Comparison of ENCODE assay signal across 8 mouse cellular contexts in genomic region chr6:143167409-143167919, GRCm38 (mm10). TPM values are rescaled to one million over a fixed set of nuclear protein-coding genes. Genes with fewer than 3 reads are reported as not detected.
DNase-seq lines count a peak whose midpoint lies in the region; ATAC-seq and TF ChIP-seq lines count a peak whose summit lies in the region.

No protein-coding gene starts in this region.

- TF ChIP-seq CTCF in C2C12 (IDR thresholded peaks at IDR 0.05; ENCODE audit: control insufficient read depth, insufficient read depth, insufficient read length), result no peak
- no peak for TF ChIP-seq CTCF in liver, embryonic 14.5 days (IDR thresholded peaks at IDR 0.05; ENCODE audit: low read depth)
- TF ChIP-seq CTCF in olfactory bulb, adult 2 months (IDR thresholded peaks at IDR 0.05; ENCODE audit: insufficient read depth, low read depth, low read length), result no peak

- H3K9me3 ChIP-seq in heart, embryonic 10.5 days, result no peaks in the 10 kb centered on the region
- no peaks in the 10 kb centered on the region for H3K9me3 ChIP-seq in hindbrain, embryonic 13.5 days
- H3K9me3 ChIP-seq in liver, embryonic 14.5 days (ENCODE audit: control insufficient read depth, low read length), result no peaks in the 10 kb centered on the region

- H3K4me3 ChIP-seq in heart, embryonic 10.5 days, result peak overlapping the region; percentile 96
- peak overlapping the region; percentile 76 for H3K4me3 ChIP-seq in C2C12 (ENCODE audit: insufficient read depth, poor library complexity, severe bottlenecking)
- peak overlapping the region; percentile 71 for H3K4me3 ChIP-seq in hindbrain, embryonic 13.5 days
- peak overlapping the region; percentile 78 to 85 for H3K4me3 ChIP-seq in liver, embryonic 14.5 days (ENCODE audit: insufficient read depth in 1 of 2, low read depth in 2 of 2, low read length in 2 of 2)
- H3K4me3 ChIP-seq in olfactory bulb, adult 2 months (ENCODE audit: insufficient read depth, low read depth, low read length), result peak overlapping the region; percentile 79

- peak overlapping the region; percentile 72 for H3K4me2 ChIP-seq in hindbrain, embryonic 13.5 days
- peak overlapping the region; percentile 87 for H3K4me2 ChIP-seq in liver, embryonic 14.5 days (ENCODE audit: low read depth)

- peak overlapping the region; percentile 96 for H3K27ac ChIP-seq in heart, embryonic 10.5 days
- H3K27ac ChIP-seq in hindbrain, embryonic 13.5 days, result peak overlapping the region; percentile 94
- H3K27ac ChIP-seq in liver, embryonic 14.5 days, result peak overlapping the region; percentile 89
- peak overlapping the region; percentile 65 for H3K27ac ChIP-seq in olfactory bulb, adult 2 months (ENCODE audit: insufficient read depth, low read depth, low read length)

- H3K36me3 ChIP-seq in heart, embryonic 10.5 days, result peaks cover 18% of the 10 kb centered on the region; the same call in 1 of the 2 replicates
- peaks cover 25% of the 10 kb centered on the region for H3K36me3 ChIP-seq in C2C12 (ENCODE audit: control insufficient read depth, insufficient read depth)
- H3K36me3 ChIP-seq in hindbrain, embryonic 13.5 days, result peaks cover 5% of the 10 kb centered on the region; the same call in 1 of the 2 replicates
- peaks cover 5% of the 10 kb centered on the region for H3K36me3 ChIP-seq in liver, embryonic 14.5 days (replicated peaks; ENCODE audit: control insufficient read depth, insufficient read depth, low read depth)

- peaks cover 53% of the 10 kb centered on the region for H3K79me2 ChIP-seq in C2C12 (ENCODE audit: control insufficient read depth, insufficient read depth)

- WGBS in heart, embryonic 10.5 days, result under 1% methylated on average over 60 of the region's 60 CpGs
- WGBS in hindbrain, embryonic 13.5 days, result 0% methylated on average over 48 of the region's 60 CpGs
- whole genome bisulfite sequencing in liver, embryonic 14.5 days (ENCODE audit: insufficient replicate concordance), result under 1% methylated on average over 52 of the region's 60 CpGs
- under 1% methylated on average over 60 of the region's 60 CpGs for WGBS in olfactory bulb, adult 2 months

- H3K4me1 ChIP-seq in heart, embryonic 10.5 days, result peaks cover 29% of the 10 kb centered on the region
- peaks cover 44% of the 10 kb centered on the region for H3K4me1 ChIP-seq in hindbrain, embryonic 13.5 days (replicated peaks)
- H3K4me1 ChIP-seq in liver, embryonic 14.5 days (replicated peaks; ENCODE audit: control insufficient read depth in 2 of 2, insufficient read depth in 2 of 2, low read length in 1 of 2), result peaks cover 15 to 25% of the 10 kb centered on the region in 2 experiments
- H3K4me1 ChIP-seq in olfactory bulb, adult 2 months (ENCODE audit: control insufficient read depth, insufficient read depth, low read length), result peaks cover 3% of the 10 kb centered on the region; the same call in 1 of the 2 replicates

- peak overlapping the region; percentile 72 for H3ac ChIP-seq in C2C12 (ENCODE audit: control insufficient read depth, insufficient read length, low read depth)

- TF ChIP-seq EP300 in liver, embryonic 14.5 days (IDR thresholded peaks at IDR 0.05; ENCODE audit: low read depth), result no peak

- H3K79me3 ChIP-seq in C2C12 (ENCODE audit: low read depth), result peaks cover 43% of the 10 kb centered on the region

- DNase-seq in heart, embryonic 10.5 days (ENCODE audit: low spot score), result peak; percentile 90
- DNase-seq in heart, adult 8-10 months (ENCODE audit: low spot score), result no peak
- DNase-seq in embryo, embryonic 11 days, result peak; percentile 75
- DNase-seq in liver, embryonic 14.5 days (ENCODE audit: low read depth in 3 of 3, low spot score in 3 of 3), result peak in 2 of 3 experiments; percentile 41 to 48

- H3K27me3 ChIP-seq in heart, embryonic 10.5 days (ENCODE audit: insufficient read depth, poor library complexity, severe bottlenecking), result no peaks in the 10 kb centered on the region
- H3K27me3 ChIP-seq in C2C12 (ENCODE audit: control insufficient read depth, insufficient read depth, insufficient read length), result no peaks in the 10 kb centered on the region
- peaks cover 4% of the 10 kb centered on the region; the same call in 1 of the 2 replicates for H3K27me3 ChIP-seq in hindbrain, embryonic 13.5 days
- H3K27me3 ChIP-seq in liver, embryonic 14.5 days (ENCODE audit: control insufficient read depth, insufficient read depth, low read length), result no peaks in the 10 kb centered on the region

- ATAC-seq in hindbrain, embryonic 13.5 days (ENCODE audit: low FRiP score), result peak; percentile 70
- ATAC-seq in liver, embryonic 14.5 days (ENCODE audit: insufficient read depth), result peak; percentile 66
- ATAC-seq in monocyte, adult 5-6 weeks (replicated peaks; ENCODE audit: insufficient number of reproducible peaks, low FRiP score, low TSS enrichment, poor library complexity, severe bottlenecking), result no peak

- TF ChIP-seq POLR2A in olfactory bulb, adult 2 months (IDR thresholded peaks at IDR 0.05; ENCODE audit: insufficient read depth, low read depth, low read length), result no peak

- peak overlapping the region; percentile 89 for H3K9ac ChIP-seq in hindbrain, embryonic 13.5 days
- peak overlapping the region; percentile 81 for H3K9ac ChIP-seq in liver, embryonic 14.5 days (replicated peaks)

TF ChIP-seq in C2C12, 6 proteins besides CTCF, POLR2A, EP300 and RAD21:
- TF ChIP-seq CEBPB (IDR thresholded peaks at IDR 0.05; ENCODE audit: low read depth) (no peak), FOSL1 (IDR thresholded peaks at IDR 0.05; ENCODE audit: insufficient read depth, low read length, poor library complexity, severe bottlenecking) (no peak), MAX (IDR thresholded peaks at IDR 0.05) (no peak), MYOD1 (IDR thresholded peaks at IDR 0.05; ENCODE audit: control insufficient read depth, insufficient read length, low read depth) (no peak), USF1 (IDR thresholded peaks at IDR 0.05; ENCODE audit: low read depth) (no peak), MYOG (IDR thresholded peaks at IDR 0.05; ENCODE audit: control insufficient read depth, extremely low read depth, insufficient read length) (no peak)

RNA-seq across cellular contexts. Expression of gene Etnk1, which starts 0.4 kb away (rescaled TPM):
- polyA plus RNA-seq in heart, embryonic 10.5 days (2016; fragmentation: Nextera tagmentation; extraction: Ambion mirVana), result 16.2 and 18.1 TPM in 2 replicates
- total RNA-seq in heart, adult 8-10 months (2022), result 10 to 100 TPM; 26.4 to 29.2 (median 27.7) TPM
- polyA plus RNA-seq in C2C12 (2012; fragmentation: generic; extraction: Trizol), result 9.3 TPM
- 35.2 and 36.3 TPM in 2 replicates for polyA plus RNA-seq in hindbrain, embryonic 13.5 days (2015; fragmentation: Nextera tagmentation; extraction: Ambion mirVana)
- 9.8 and 12.1 TPM in 2 replicates for polyA plus RNA-seq in liver, embryonic 14.5 days (2012; rRNA removed)
- polyA plus RNA-seq in liver, embryonic 14.5 days (2014; fragmentation: Nextera tagmentation; extraction: Ambion mirVana), result 7.5 and 10.7 TPM in 2 replicates
- 140 and 283 TPM in 2 replicates for polyA plus RNA-seq in olfactory bulb, adult 2 months (2012; ENCODE audit: insufficient read depth, insufficient read length, low replicate concordance, missing spikeins)
- 56.9 to 89.0 TPM (median 61.3 TPM) in 3 replicates for total RNA-seq in monocyte, adult 5-6 weeks (2017)
